Mouse (Mus musculus) bone marrow, adult 2 months (tissue): ENCODE data around the gene Rps15.

Experiments used
- CTCF ChIP-seq: fragments of 200-500 bp; IDR thresholded peaks from 2 replicates; pipeline ENCODE4 v1.5.1; 2011; ENCODE audit warnings: low read length, control low read depth; ENCODE audit not compliant: control insufficient read depth, insufficient read depth
- POLR2A ChIP-seq: fragments of 200-500 bp; IDR thresholded peaks from 2 replicates; pipeline ENCODE4 v1.6.1; 2011; ENCODE audit warnings: low read depth, mild to moderate bottlenecking, control low read depth, low read length, borderline replicate concordance; ENCODE audit not compliant: control insufficient read depth

DNA sequence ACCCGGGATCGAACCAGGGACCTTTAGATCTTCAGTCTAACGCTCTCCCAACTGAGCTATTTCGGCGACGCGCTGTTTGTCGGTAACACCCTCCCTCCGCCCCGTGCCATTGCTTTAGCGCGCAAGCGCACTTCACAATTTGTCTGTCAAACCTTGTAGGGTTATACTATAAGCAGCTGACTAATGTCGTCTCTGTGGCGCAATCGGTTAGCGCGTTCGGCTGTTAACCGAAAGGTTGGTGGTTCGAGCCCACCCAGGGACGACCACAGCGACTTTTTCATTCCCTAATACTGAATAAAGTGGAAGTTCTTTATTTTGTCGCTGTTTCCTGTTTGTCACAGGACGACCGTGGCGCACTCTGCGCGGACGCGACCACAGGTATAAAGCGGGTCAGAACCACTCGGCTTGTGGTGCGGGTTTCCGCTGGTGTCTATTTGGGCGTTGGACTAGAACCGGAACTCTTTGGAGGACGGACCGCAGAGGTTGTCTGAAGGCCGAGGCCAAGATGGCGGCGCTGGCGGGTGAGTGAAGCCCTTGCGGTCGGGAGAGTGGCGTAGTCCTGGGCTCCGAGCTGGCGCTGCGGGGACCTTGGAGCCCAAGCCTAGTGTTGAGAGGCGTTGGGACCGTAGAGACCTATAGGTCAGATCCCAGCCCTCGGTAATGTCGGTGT is 43.1 kb upstream of the Rps15 start, which contains the start of gene Ndufs7:
- TF ChIP-seq POLR2A (peak; percentile 94; the same call in 1 of the 2 replicates), CTCF (no peak)
